Mouse (Mus musculus) liver, adult (tissue): ENCODE measurements around the gene Agpat4.

Experiments used
- GATA4 ChIP-seq: IDR thresholded peaks from 2 replicates; pipeline ENCODE4 v1.6.1; 2014; ENCODE audit warnings: mild to moderate bottlenecking, low read length; ENCODE audit not compliant: insufficient replicate concordance

The Agpat4 gene

GRCm38 (mm10) chr17:12146132-12146681 lies 27.7 kb downstream of the Agpat4 start:
- TF ChIP-seq GATA4: no peak

- TF ChIP-seq GATA4: no peak
Observed at GRCm38 (mm10) chr17:12147830-12148229, 29.3 kb downstream of the Agpat4 start.

GRCm38 (mm10) chr17:12149232-12149861 lies 30.8 kb downstream of the Agpat4 start:
- TF ChIP-seq GATA4: no peak

GRCm38 (mm10) chr17:12150970-12151369 lies 32.5 kb downstream of the Agpat4 start:
- no peak for TF ChIP-seq GATA4

- TF ChIP-seq GATA4: no peak
Observed at GRCm38 (mm10) chr17:12154260-12154659, 35.8 kb downstream of the Agpat4 start.

- TF ChIP-seq GATA4: no peak
Observed at GRCm38 (mm10) chr17:12155236-12155635, 36.7 kb downstream of the Agpat4 start.

GRCm38 (mm10) chr17:12155872-12156271 lies 37.4 kb downstream of the Agpat4 start:
- no peak for TF ChIP-seq GATA4

GRCm38 (mm10) chr17:12156661-12157060 lies 38.2 kb downstream of the Agpat4 start:
- TF ChIP-seq GATA4: no peak

GRCm38 (mm10) chr17:12157203-12157602 lies 38.7 kb downstream of the Agpat4 start:
- TF ChIP-seq GATA4: no peak

GRCm38 (mm10) chr17:12159187-12160060 lies 40.9 kb downstream of the Agpat4 start:
- no peak for TF ChIP-seq GATA4

GRCm38 (mm10) chr17:12160061-12160421 lies 41.5 kb downstream of the Agpat4 start:
- TF ChIP-seq GATA4: no peak

GRCm38 (mm10) chr17:12160540-12160939 lies 42.0 kb downstream of the Agpat4 start:
- TF ChIP-seq GATA4: no peak

GRCm38 (mm10) chr17:12160984-12161764 lies 42.7 kb downstream of the Agpat4 start:
- TF ChIP-seq GATA4: no peak

GRCm38 (mm10) chr17:12161877-12162276 lies 43.4 kb downstream of the Agpat4 start:
- no peak for TF ChIP-seq GATA4

GRCm38 (mm10) chr17:12162824-12163223 lies 44.3 kb downstream of the Agpat4 start:
- TF ChIP-seq GATA4: no peak
